Mouse (Mus musculus): ENCODE results near the gene Usp48. TPM values are rescaled to one million over a fixed set of nuclear protein-coding genes. Genes with fewer than 3 reads are reported as not detected.

The Usp48 gene
- total RNA-seq (2014; rRNA removed) (70.8 and 98.7 TPM in 2 replicates), polyA plus RNA-seq (2015; fragmentation: Nextera tagmentation; extraction: Ambion mirVana) (37.0 and 40.9 TPM in 2 replicates)

DNA sequence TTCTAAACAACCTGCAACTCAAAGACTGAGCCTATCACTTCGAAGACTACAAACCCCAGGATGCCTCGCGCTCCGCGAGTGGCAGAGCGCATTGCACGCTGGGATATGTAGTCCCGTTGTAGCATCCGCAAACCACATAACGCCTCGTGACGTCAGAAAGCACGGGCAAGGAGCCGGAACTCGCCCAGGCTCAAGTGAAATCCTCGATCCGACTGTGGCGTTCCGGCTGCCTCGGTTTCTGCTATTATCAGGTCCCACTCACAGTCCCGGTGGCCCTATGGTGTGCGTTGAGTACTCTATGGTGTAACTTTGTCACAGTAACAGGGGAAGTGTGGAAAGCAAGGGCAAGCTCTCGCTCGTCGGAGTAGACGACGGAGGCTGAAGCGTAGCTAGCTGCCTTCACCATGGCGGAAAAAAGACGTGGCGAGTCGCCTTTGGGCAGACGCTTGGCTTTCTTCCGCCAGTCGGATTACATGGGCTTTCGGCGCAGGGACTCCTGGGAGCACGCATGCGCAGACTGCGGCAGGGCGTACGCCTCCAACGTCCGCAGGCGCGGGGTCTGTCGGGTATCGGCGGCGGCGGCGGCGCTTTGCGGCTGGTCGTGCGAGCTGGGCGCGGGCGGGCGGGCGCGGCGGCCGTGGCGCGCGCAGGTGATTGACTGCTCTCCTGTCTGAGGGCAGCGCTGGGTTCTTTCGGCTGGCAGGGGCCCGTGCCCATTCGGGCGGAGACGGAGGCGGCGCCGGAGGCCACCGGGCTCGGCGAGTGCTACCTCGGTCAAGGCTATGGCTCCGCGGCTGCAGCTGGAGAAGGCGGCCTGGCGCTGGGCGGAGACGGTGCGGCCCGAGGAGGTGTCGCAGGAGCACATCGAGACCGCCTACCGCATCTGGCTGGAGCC, at the start of gene Usp48:
Gene Usp48 (plus strand): TSS at position 155 of the 895 bp plus-strand sequence.
- Histone ChIP-seq H3K9me3 (ENCODE audit: low read length) (no peaks in the 10 kb centered on the region), H3K9ac (replicated peaks; ENCODE audit: low read length, poor library complexity, severe bottlenecking) (peak within 1 kb of the TSS; percentile 86), H3K27ac (ENCODE audit: low read depth, low read length) (peak within 1 kb of the TSS; percentile 98), H3K4me1 (ENCODE audit: insufficient read depth, low read length) (peaks cover 8% of the 10 kb centered on the region; the same call in 1 of the 2 replicates), H3K36me3 (ENCODE audit: insufficient read depth, low read length) (no peaks in the 10 kb centered on the region), H3K4me3 (ENCODE audit: low read depth, low read length) (peak within 1 kb of the TSS; percentile 87), H3K27me3 (ENCODE audit: insufficient read depth, low read length) (no peaks in the 10 kb centered on the region), H3K4me2 (ENCODE audit: low read depth, low read length, poor library complexity, severe bottlenecking) (peak within 1 kb of the TSS; percentile 74)
- ATAC-seq (ENCODE audit: low FRiP score) (peak; percentile 95), DNase-seq (ENCODE audit: low spot score) (peak; percentile 100)
- TF ChIP-seq CTCF (IDR thresholded peaks at IDR 0.05): no peak
- WGBS: under 1% methylated on average over 82 of the region's 92 CpGs

- ATAC-seq (ENCODE audit: low FRiP score): no peak
- Histone ChIP-seq H3K27me3 (ENCODE audit: insufficient read depth, low read length) (no peaks in the 10 kb centered on the region), H3K9ac (replicated peaks; ENCODE audit: low read length, poor library complexity, severe bottlenecking) (no peak overlapping the region), H3K4me3 (ENCODE audit: low read depth, low read length) (no peak overlapping the region), H3K4me2 (ENCODE audit: low read depth, low read length, poor library complexity, severe bottlenecking) (no peak overlapping the region), H3K36me3 (ENCODE audit: insufficient read depth, low read length) (no peaks in the 10 kb centered on the region), H3K4me1 (ENCODE audit: insufficient read depth, low read length) (no peaks in the 10 kb centered on the region), H3K27ac (ENCODE audit: low read depth, low read length) (no peak overlapping the region), H3K9me3 (ENCODE audit: low read length) (no peaks in the 10 kb centered on the region)
- no peak for DNase-seq (ENCODE audit: low spot score)
- 96% methylated on average over 9 of the region's 9 CpGs for whole genome bisulfite sequencing
- TF ChIP-seq CTCF (IDR thresholded peaks at IDR 0.05): no peak
Observed at GRCm38 (mm10) chr4:137545568-137545967, 48.0 kb upstream of the Usp48 start.

DNA sequence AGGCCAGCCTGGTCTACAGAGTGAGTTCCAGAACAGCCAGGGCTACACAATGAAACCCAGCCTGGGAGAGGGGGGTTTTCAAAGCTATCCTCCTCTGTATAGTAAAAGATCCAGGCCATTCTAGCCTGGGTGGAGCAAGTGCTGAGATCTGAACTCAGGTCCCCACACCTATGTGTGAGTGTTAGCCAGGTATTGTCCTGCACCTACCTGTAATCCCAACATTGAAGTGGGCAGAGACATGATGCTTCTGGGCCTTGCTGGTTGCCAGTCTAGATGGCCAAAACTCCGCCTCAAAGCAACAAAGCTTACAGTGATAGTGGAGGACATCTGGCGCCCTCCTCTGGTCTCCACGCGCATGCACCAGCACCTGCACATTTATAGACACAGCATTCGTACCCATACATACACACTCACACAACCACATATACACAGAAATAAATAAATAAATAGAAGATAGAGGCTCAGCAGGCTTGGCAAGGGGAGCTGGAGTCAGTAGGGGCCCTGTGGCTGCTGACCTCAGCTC, 47.5 kb upstream of the Usp48 start:
- no peaks in the 10 kb centered on the region for H3K4me1 ChIP-seq (ENCODE audit: insufficient read depth, low read length)
- TF ChIP-seq CTCF (IDR thresholded peaks at IDR 0.05): peak; percentile 61
- H3K27me3 ChIP-seq (ENCODE audit: insufficient read depth, low read length): no peaks in the 10 kb centered on the region
- no peak overlapping the region for H3K9ac ChIP-seq (replicated peaks; ENCODE audit: low read length, poor library complexity, severe bottlenecking)
- no peaks in the 10 kb centered on the region for H3K36me3 ChIP-seq (ENCODE audit: insufficient read depth, low read length)
- no peaks in the 10 kb centered on the region for H3K9me3 ChIP-seq (ENCODE audit: low read length)
- no peak overlapping the region for H3K4me2 ChIP-seq (ENCODE audit: low read depth, low read length, poor library complexity, severe bottlenecking)
- ATAC-seq (ENCODE audit: low FRiP score) (no peak), DNase-seq (ENCODE audit: low spot score) (peak; percentile 44)
- no peak overlapping the region for H3K27ac ChIP-seq (ENCODE audit: low read depth, low read length)
- no peak overlapping the region for H3K4me3 ChIP-seq (ENCODE audit: low read depth, low read length)
- 67% methylated on average over 5 of the region's 5 CpGs for WGBS

DNA sequence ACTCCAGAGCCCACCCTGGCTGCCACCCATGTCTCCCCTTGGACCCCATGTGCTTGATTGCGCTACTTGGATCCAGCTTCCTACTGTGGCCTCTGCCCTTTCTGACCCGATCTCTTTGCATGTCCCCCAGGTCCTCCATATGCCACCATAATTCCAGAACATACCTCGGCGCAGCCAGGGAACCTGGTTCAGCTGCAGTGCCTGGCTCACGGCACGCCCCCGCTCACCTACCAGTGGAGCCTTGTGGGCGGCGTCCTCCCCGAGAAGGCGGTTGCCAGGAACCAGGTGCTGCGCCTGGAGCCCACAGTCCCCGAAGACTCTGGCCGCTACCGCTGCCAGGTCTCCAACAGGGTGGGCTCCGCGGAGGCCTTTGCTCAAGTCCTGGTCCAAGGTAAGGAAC, 40.1 kb upstream of the Usp48 start:
- WGBS: 96% methylated on average over 17 of the region's 17 CpGs
- Histone ChIP-seq H3K27me3 (ENCODE audit: insufficient read depth, low read length) (no peaks in the 10 kb centered on the region), H3K36me3 (ENCODE audit: insufficient read depth, low read length) (no peaks in the 10 kb centered on the region), H3K4me2 (ENCODE audit: low read depth, low read length, poor library complexity, severe bottlenecking) (no peak overlapping the region), H3K4me3 (ENCODE audit: low read depth, low read length) (no peak overlapping the region), H3K27ac (ENCODE audit: low read depth, low read length) (no peak overlapping the region), H3K9me3 (ENCODE audit: low read length) (no peaks in the 10 kb centered on the region), H3K9ac (replicated peaks; ENCODE audit: low read length, poor library complexity, severe bottlenecking) (no peak overlapping the region), H3K4me1 (ENCODE audit: insufficient read depth, low read length) (no peaks in the 10 kb centered on the region)
- DNase-seq (ENCODE audit: low spot score) (no peak), ATAC-seq (ENCODE audit: low FRiP score) (no peak)
- TF ChIP-seq CTCF (IDR thresholded peaks at IDR 0.05): no peak

DNA sequence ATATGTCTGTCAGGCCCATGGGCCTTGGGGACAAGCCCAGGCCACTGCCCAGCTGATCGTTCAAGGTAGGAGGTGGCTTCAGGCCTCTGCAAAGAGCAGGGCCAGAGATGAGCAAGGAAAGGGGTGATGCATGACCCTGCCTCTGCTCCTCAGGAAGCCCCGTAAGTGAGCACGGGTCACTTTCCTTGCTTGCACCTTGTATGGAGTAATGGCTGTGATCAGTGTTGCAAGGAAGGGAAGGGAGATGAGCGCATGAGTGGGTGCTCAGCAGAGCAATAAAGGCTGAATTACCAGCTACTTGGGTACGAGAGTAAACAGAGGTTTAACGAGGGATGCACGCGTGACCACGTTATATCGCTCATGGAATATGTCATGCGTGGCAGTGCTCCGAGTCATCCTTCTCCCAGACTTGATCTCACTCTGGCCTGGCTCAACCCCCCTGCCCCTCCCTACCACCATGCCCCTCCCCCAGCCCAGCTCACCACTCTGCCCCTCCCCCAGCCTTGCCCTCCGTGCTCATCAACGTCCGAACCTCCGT, 36.8 kb upstream of the Usp48 start:
- ATAC-seq (ENCODE audit: low FRiP score): no peak
- Histone ChIP-seq H3K9ac (replicated peaks; ENCODE audit: low read length, poor library complexity, severe bottlenecking) (no peak overlapping the region), H3K27ac (ENCODE audit: low read depth, low read length) (no peak overlapping the region), H3K9me3 (ENCODE audit: low read length) (no peaks in the 10 kb centered on the region), H3K4me2 (ENCODE audit: low read depth, low read length, poor library complexity, severe bottlenecking) (no peak overlapping the region), H3K36me3 (ENCODE audit: insufficient read depth, low read length) (no peaks in the 10 kb centered on the region), H3K4me1 (ENCODE audit: insufficient read depth, low read length) (no peaks in the 10 kb centered on the region), H3K27me3 (ENCODE audit: insufficient read depth, low read length) (no peaks in the 10 kb centered on the region), H3K4me3 (ENCODE audit: low read depth, low read length) (no peak overlapping the region)
- WGBS: 87% methylated on average over 16 of the region's 16 CpGs
- no peak for DNase-seq (ENCODE audit: low spot score)
- TF ChIP-seq CTCF (IDR thresholded peaks at IDR 0.05): no peak

DNA sequence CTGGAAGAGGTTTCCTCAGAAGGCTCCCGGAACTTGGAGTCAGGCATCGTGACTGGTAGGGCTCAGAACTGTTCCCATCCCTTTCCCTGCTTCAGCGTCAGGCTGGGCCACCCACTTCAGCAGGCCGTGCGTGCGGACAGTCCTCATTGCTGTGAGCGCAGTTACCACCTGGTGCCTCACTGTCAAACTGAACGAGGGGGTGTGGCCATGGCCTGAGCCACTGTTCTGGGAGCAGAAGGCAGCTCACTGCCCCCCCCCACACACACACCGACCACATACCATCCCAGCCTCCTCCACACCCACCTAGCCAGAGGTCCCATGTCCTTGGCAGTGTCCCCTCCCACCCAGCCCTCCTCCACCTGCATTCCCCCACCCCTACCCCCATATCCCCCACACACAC, 23.7 kb upstream of the Usp48 start:
- Histone ChIP-seq H3K36me3 (ENCODE audit: insufficient read depth, low read length) (no peaks in the 10 kb centered on the region), H3K9ac (replicated peaks; ENCODE audit: low read length, poor library complexity, severe bottlenecking) (no peak overlapping the region), H3K4me3 (ENCODE audit: low read depth, low read length) (no peak overlapping the region), H3K4me2 (ENCODE audit: low read depth, low read length, poor library complexity, severe bottlenecking) (no peak overlapping the region), H3K27ac (ENCODE audit: low read depth, low read length) (no peak overlapping the region), H3K4me1 (ENCODE audit: insufficient read depth, low read length) (no peaks in the 10 kb centered on the region), H3K9me3 (ENCODE audit: low read length) (no peaks in the 10 kb centered on the region), H3K27me3 (ENCODE audit: insufficient read depth, low read length) (no peaks in the 10 kb centered on the region)
- ATAC-seq (ENCODE audit: low FRiP score) (no peak), DNase-seq (ENCODE audit: low spot score) (no peak)
- WGBS: 87% methylated on average over 9 of the region's 9 CpGs
- TF ChIP-seq CTCF (IDR thresholded peaks at IDR 0.05): no peak

Measured in midbrain, postnatal 0 days (tissue).